Mouse (Mus musculus) heart, adult 8-10 months (tissue): Measurements from ENCODE around the gene Gm20388. TPM values are rescaled to one million over a fixed set of nuclear protein-coding genes. Genes with fewer than 3 reads are reported as not detected.

ENCODE experiments used
- DNase-seq: peaks from one replicate; pipeline ENCODE4 v3.0.0; 2022; ENCODE audit warnings: low spot score
- microRNA-seq: library from miRNA; unstranded; fragments of <30 nt; microRNA quantifications from one replicate; pipeline ENCODE4 v1.2.0, GENCODE M21; 2022
- total RNA-seq, 4 experiments: library from RNA; stranded (reverse); gene quantifications; 2 replicates each; pipeline ENCODE4 v1.2.4; 2022

The Gm20388 gene
- total RNA-seq, 4 experiments from 2014 or later = 4.2 to 6.7 TPM; not detected in 2

DNA sequence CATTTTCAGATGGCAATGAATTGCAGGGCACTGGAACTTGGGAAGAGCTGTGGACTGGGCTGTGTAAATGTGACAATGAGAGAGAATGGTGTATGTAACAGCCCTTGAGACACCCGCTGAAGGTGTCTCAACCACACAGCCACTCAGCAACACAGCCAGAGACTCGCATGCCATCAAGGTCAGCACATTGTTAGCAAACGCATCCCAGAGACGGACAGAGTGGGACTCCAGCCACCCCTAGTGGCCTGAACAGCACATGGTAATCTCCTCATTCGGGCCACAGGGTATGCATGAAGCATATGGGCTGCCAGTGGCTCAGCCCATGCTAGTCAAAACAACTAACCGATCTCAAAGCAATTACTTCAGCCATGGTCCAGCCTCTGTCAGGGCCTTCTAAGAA lies 4468.6 kb downstream of the Gm20388 start:
- DNase-seq = no peak

GRCm38 (mm10) chr8:124382235-124382634 lies 4471.6 kb downstream of the Gm20388 start:
- DNase-seq = no peak

GRCm38 (mm10) chr8:124384336-124384735 lies 4473.7 kb downstream of the Gm20388 start:
- no peak for DNase-seq

DNA sequence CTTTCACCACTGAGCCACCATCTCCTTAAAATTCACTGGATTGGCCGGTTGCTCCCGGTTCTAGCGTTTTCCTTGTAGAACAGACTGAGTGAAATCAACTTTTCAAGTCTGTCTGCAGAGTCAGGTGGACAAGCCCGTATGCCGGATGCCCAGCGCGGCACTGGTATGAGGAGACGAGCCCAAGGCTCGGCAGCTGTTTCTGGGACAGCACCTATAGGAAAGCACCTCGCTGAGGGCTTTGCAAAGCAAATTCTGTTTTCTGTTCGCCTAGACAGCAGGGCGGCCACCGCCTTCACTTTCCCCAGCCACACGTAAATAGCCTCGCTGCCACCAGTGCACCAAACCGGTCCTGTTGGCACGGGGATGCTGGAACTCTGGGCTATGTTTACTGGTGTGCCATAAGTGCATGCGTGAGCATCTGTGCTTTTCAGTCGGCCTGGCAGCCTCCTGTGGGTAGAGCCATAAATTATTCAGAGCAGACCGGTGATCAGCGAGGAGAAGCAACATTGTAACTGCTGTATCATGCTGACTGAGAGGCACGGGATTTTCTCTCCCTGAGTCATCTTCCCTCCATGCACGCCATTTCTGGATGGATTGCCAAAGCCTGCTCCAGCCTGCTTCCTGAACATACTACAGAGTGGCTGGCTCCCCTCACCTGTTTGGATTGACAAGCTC lies 4475.7 kb downstream of the Gm20388 start:
- DNase-seq = no peak

- DNase-seq = no peak
Measured at GRCm38 (mm10) chr8:124389495-124389894, 4478.9 kb downstream of the Gm20388 start.

- DNase-seq = no peak
Measured at GRCm38 (mm10) chr8:124391191-124391590, 4480.6 kb downstream of the Gm20388 start.

- no peak for DNase-seq
Measured at GRCm38 (mm10) chr8:124392271-124393012, 4481.8 kb downstream of the Gm20388 start.

GRCm38 (mm10) chr8:124393013-124393412 lies 4482.4 kb downstream of the Gm20388 start:
- no peak for DNase-seq

GRCm38 (mm10) chr8:124393927-124394326 lies 4483.3 kb downstream of the Gm20388 start:
- DNase-seq = no peak

DNA sequence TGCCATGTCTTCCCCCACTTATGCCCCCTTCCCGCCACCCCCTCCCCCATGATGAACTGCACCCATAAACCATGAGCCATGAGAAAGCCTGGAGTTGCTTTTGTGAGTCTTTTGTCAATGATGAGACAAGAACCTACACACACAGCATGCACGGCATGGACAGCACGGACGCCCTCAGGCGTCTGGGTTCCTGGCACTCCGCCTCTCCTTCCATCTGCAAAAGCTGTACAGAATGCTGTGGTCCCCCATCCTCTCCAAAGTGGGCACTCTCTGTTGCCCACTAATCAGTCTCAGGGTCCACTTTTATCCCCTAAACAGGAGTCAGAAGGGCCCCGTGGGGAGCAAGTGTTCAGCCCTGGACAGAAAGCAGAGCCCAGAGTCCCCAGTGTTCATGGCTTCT lies 4484.3 kb downstream of the Gm20388 start:
- no peak for DNase-seq

Small RNAs within 50 kb of the gene (microRNA-seq; reads per million reads assigned to microRNA genes)
- gene Gm22715 = not detected
- gene Gm24366 = not detected
- gene Gm27530 = not detected
- gene Mir1967 = not detected
- gene Mir6396 = not detected
- not detected for gene Mir7079
- gene Mir7080 = not detected
- gene Mir7237 = not detected
- 3.1 reads per million, percentile 3 among the genes with 10 or more reads in this experiment for gene Mir7687

Other genes with a start within 250 kb of the Gm20388 start
- 10 to 100 TPM; 22.2 to 32.4 (median 25.2) TPM for gene Wfdc1, start 244.5 kb upstream of the Gm20388 start, total RNA-seq
- gene Atp2c2, start 210.8 kb upstream of the Gm20388 start, total RNA-seq = under 1 TPM in 1 of 4 experiments, not detected in 3; 0.11 TPM
- 10 to 100 TPM; 11.3 to 14.3 (median 12.1) TPM for gene Tldc1, start 132.4 kb upstream of the Gm20388 start, total RNA-seq
- gene Cotl1, start 70.3 kb upstream of the Gm20388 start, total RNA-seq = 10 to 100 TPM in 3 of 4 experiments, 1 to 10 TPM in 1; 9.6 to 26.9 (median 11.3) TPM
- 1 to 10 TPM; 2.8 to 3.1 (median 2.9) TPM for gene Klhl36, start 48.6 kb upstream of the Gm20388 start, total RNA-seq
- gene Usp10, start 481 bp upstream of the Gm20388 start, total RNA-seq = 10 to 100 TPM; 50.7 to 55.9 (median 53.9) TPM
- 10 to 100 TPM; 20.9 to 28.7 (median 27.4) TPM for gene Crispld2, start 81.6 kb downstream of the Gm20388 start, total RNA-seq
- 10 to 100 TPM; 33.5 to 40.0 (median 34.3) TPM for gene Zdhhc7, start 190.6 kb downstream of the Gm20388 start, total RNA-seq
- gene 6430548M08Rik, start 203.3 kb downstream of the Gm20388 start, total RNA-seq = 10 to 100 TPM; 17.5 to 27.7 (median 22.0) TPM